Mouse (Mus musculus) lung, embryonic 16.5 days (tissue): ENCODE data around the gene Zfyve1. TPM values are rescaled to one million over a fixed set of nuclear protein-coding genes. Genes with fewer than 3 reads are reported as not detected.

Experiments used
- ATAC-seq: fragments of 200-750 bp; cut with Nextera tagmentation; 2 replicates; pipeline ENCODE4 v1.8.0; 2017; ENCODE audit warnings: low read depth, mild to moderate bottlenecking, moderate library complexity
- H3K27ac ChIP-seq: fragments of 300-500 bp; sonication (generic); 2 replicates; pipeline ENCODE4 v1.5.1; 2014; ENCODE audit warnings: mild to moderate bottlenecking, control low read depth, low read length
- H3K27me3 ChIP-seq: fragments of 300-500 bp; sonication (generic); 2 replicates; pipeline ENCODE4 v1.6.1; 2014; ENCODE audit warnings: low read depth, low read length, mixed read lengths; ENCODE audit not compliant: control insufficient read depth, insufficient read depth
- H3K36me3 ChIP-seq: fragments of 300-500 bp; sonication (generic); 2 replicates; pipeline ENCODE4 v1.6.1; 2014; ENCODE audit warnings: low read length; ENCODE audit not compliant: control insufficient read depth, insufficient read depth
- H3K4me1 ChIP-seq: fragments of 300-500 bp; sonication (generic); replicated peaks from 2 replicates; pipeline ENCODE4 v1.6.1; 2014; ENCODE audit warnings: low read length, mixed read lengths; ENCODE audit not compliant: control insufficient read depth, insufficient read depth
- H3K4me2 ChIP-seq: fragments of 300-500 bp; sonication (generic); 2 replicates; pipeline ENCODE4 v1.6.1; 2014; ENCODE audit warnings: low read depth, low read length, control low read depth
- H3K4me3 ChIP-seq: fragments of 300-500 bp; sonication (generic); 2 replicates; pipeline ENCODE4 v1.5.1; 2014; ENCODE audit warnings: mild to moderate bottlenecking, low read length, control low read depth
- H3K9ac ChIP-seq: fragments of 300-500 bp; sonication (generic); 2 replicates; pipeline ENCODE4 v1.6.1; 2014; ENCODE audit warnings: low read length, control low read depth
- H3K9me3 ChIP-seq: fragments of 300-500 bp; sonication (generic); 2 replicates; pipeline ENCODE4 v1.6.1; 2016; ENCODE audit warnings: low read length; ENCODE audit not compliant: control insufficient read depth
- WGBS: fragments of 180-500 bp; shearing (Covaris S2); extraction: QIAGEN DNeasy Blood & Tissue Kit; methylation state at CpG from one replicate; pipeline ENCODE4 v1.1.7; 2014; 5-methylcytosine and 5-hydroxymethylcytosine counted together
- polyA plus RNA-seq: library from polyadenylated mRNA; unstranded; fragments of >200 nt; fragmentation: Nextera tagmentation; extraction: Ambion mirVana; gene quantifications from 2 replicates; pipeline ENCODE4 v1.2.1, GENCODE M21; 2015

The Zfyve1 gene
- polyA plus RNA-seq, 1 experiment from 2014 or later = 19.5 TPM

DNA sequence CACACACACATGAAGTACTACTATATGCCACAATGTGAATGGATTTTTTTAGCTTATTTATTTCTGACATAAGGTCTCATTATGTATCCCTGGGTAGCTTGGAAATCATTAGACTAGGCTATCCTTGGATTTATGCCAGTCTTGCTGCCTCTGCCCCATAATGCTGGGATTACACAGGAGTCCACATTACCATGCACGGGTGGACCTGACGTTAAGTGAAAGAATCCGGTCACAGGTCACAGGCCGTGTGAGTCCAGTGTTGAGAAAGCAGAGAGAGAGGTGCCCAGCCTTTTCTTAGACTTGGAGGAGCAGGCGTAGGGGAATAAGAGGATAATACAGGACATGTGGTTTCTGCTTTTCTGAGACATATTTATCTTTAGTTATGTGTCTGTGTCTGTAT is 97.8 kb downstream of the Zfyve1 start:
- no peaks in the 10 kb centered on the region for H3K4me1 ChIP-seq
- H3K9ac ChIP-seq = no peak overlapping the region
- H3K36me3 ChIP-seq = no peaks in the 10 kb centered on the region
- no peak overlapping the region for H3K4me2 ChIP-seq
- H3K27ac ChIP-seq = no peak overlapping the region
- H3K9me3 ChIP-seq = no peaks in the 10 kb centered on the region
- WGBS = 67% methylated on average over 5 of the region's 5 CpGs
- H3K27me3 ChIP-seq = no peaks in the 10 kb centered on the region
- H3K4me3 ChIP-seq = no peak overlapping the region
- ATAC-seq = no peak

DNA sequence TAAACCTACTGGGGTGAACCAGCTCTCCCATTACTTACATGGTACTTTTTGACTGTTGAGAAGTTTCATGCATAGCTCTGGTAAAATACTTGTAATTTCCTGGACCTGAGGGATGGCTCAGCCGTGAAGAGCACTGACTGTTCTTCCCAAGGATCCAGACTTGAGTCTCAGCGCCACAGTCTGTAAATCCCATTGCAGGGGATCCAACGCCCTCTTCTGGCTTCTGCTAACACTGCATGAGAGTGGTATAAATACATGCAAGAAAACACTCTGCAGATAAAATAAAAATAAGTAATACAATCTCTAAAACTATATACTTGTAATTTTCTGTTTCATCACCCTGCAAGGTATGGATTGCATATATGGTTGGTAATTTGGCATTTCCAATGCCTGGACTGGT is 99.1 kb downstream of the Zfyve1 start:
- no peaks in the 10 kb centered on the region for H3K9me3 ChIP-seq
- H3K27me3 ChIP-seq = no peaks in the 10 kb centered on the region
- H3K4me2 ChIP-seq = no peak overlapping the region
- 77% methylated on average over 3 of the region's 3 CpGs for WGBS
- H3K36me3 ChIP-seq = no peaks in the 10 kb centered on the region
- no peak overlapping the region for H3K4me3 ChIP-seq
- no peaks in the 10 kb centered on the region for H3K4me1 ChIP-seq
- H3K27ac ChIP-seq = no peak overlapping the region
- no peak for ATAC-seq
- no peak overlapping the region for H3K9ac ChIP-seq

GRCm38 (mm10) chr12:83496736-83497135 is 100.3 kb downstream of the Zfyve1 start:
- H3K9ac ChIP-seq = no peak overlapping the region
- 84% methylated on average over 6 of the region's 6 CpGs for WGBS
- H3K4me2 ChIP-seq = no peak overlapping the region
- H3K9me3 ChIP-seq = no peaks in the 10 kb centered on the region
- H3K27ac ChIP-seq = no peak overlapping the region
- no peak overlapping the region for H3K4me3 ChIP-seq
- H3K36me3 ChIP-seq = no peaks in the 10 kb centered on the region
- ATAC-seq = no peak
- no peaks in the 10 kb centered on the region for H3K27me3 ChIP-seq
- H3K4me1 ChIP-seq = no peaks in the 10 kb centered on the region

Other genes with a start within 250 kb of the Zfyve1 start
- gene Dpf3, start 109.5 kb downstream of the Zfyve1 start, polyA plus RNA-seq = 2.1 and 3.9 TPM in 2 replicates
- 23.6 and 23.7 TPM in 2 replicates for gene Dcaf4, start 76.8 kb downstream of the Zfyve1 start, polyA plus RNA-seq
- 238 and 244 TPM in 2 replicates for gene Rbm25, start 34.0 kb upstream of the Zfyve1 start, polyA plus RNA-seq
- 54.3 and 56.6 TPM in 2 replicates for gene Psen1, start 90.9 kb upstream of the Zfyve1 start, polyA plus RNA-seq
- gene Papln, start 166.4 kb upstream of the Zfyve1 start, polyA plus RNA-seq = 1.0 and 1.3 TPM in 2 replicates